Mouse (Mus musculus): ENCODE results near the gene Epn1.

- TF ChIP-seq CTCF (IDR thresholded peaks at IDR 0.05; ENCODE audit: insufficient read depth, low read length) (no peak), POLR2A (IDR thresholded peaks at IDR 0.05; ENCODE audit: borderline replicate concordance, extremely low read depth, low read depth, low read length) (no peak)
Measured at GRCm38 (mm10) chr7:5109301-5109700, 29.3 kb downstream of the Epn1 start.

Data from lung, adult 2 months (tissue).